Mouse (Mus musculus) bone marrow macrophage, adult 2 months (primary cell): Measurements from ENCODE around the gene Rbm12. TPM values are rescaled to one million over a fixed set of nuclear protein-coding genes. Genes with fewer than 3 reads are reported as not detected.

ENCODE experiments used
- H3K27ac ChIP-seq: 2 replicates; pipeline ENCODE4 v1.5.1; 2012; ENCODE audit warnings: low read depth, low read length; ENCODE audit not compliant: insufficient read depth
- H3K4me1 ChIP-seq: 2 replicates; pipeline ENCODE4 v1.6.1; 2012; ENCODE audit warnings: low read length; ENCODE audit not compliant: control insufficient read depth, insufficient read depth
- H3K4me3 ChIP-seq: 2 replicates; pipeline ENCODE4 v1.5.1; 2012; ENCODE audit warnings: mild to moderate bottlenecking, low read length, moderate library complexity; ENCODE audit not compliant: insufficient read depth
- CTCF ChIP-seq: IDR thresholded peaks from 2 replicates; pipeline ENCODE4 v1.5.1; 2012; ENCODE audit warnings: low read depth, mild to moderate bottlenecking, low read length, moderate library complexity
- POLR2A ChIP-seq: IDR thresholded peaks from 2 replicates; pipeline ENCODE4 v1.6.1; 2012; ENCODE audit warnings: mild to moderate bottlenecking, low read depth, low read length, borderline replicate concordance
- polyA plus RNA-seq: library from polyadenylated mRNA; stranded (reverse); fragments of >200 nt; gene quantifications from 2 replicates; pipeline ENCODE4 v1.2.4, GENCODE M21; 2012; ENCODE audit not compliant: missing spikeins, insufficient read depth, insufficient read length

Rbm12 gene
- polyA plus RNA-seq, 1 experiment: 14.0 TPM

GRCm38 (mm10) chr2:156047929-156048328 is 63.8 kb downstream of the Rbm12 start:
- no peak for TF ChIP-seq POLR2A
- no peak overlapping the region for H3K27ac ChIP-seq
- H3K4me3 ChIP-seq: no peak overlapping the region
- H3K4me1 ChIP-seq: no peaks in the 10 kb centered on the region

- Histone ChIP-seq H3K4me3 (no peak overlapping the region), H3K4me1 (no peaks in the 10 kb centered on the region), H3K27ac (no peak overlapping the region)
- TF ChIP-seq CTCF: no peak
Measured at GRCm38 (mm10) chr2:156042903-156043302, 68.9 kb downstream of the Rbm12 start.

Other genes with a start within 250 kb of the Rbm12 start
- 16.1 and 19.0 TPM in 2 replicates for gene Uqcc1, start 181.7 kb downstream of the Rbm12 start, polyA plus RNA-seq
- not detected in 2 replicates for gene Gm15557, start 171.2 kb downstream of the Rbm12 start, polyA plus RNA-seq
- not detected in 2 replicates for gene Gdf5, start 166.6 kb downstream of the Rbm12 start, polyA plus RNA-seq
- 47.2 and 49.6 TPM in 2 replicates for gene Cep250, start 155.5 kb downstream of the Rbm12 start, polyA plus RNA-seq
- gene 6430550D23Rik, start 104.0 kb downstream of the Rbm12 start, polyA plus RNA-seq: 2.4 and 2.5 TPM in 2 replicates
- 177 and 190 TPM in 2 replicates for gene Ergic3, start 103.9 kb downstream of the Rbm12 start, polyA plus RNA-seq
- not detected in 2 replicates for gene Fer1l4, start 59.0 kb downstream of the Rbm12 start, polyA plus RNA-seq
- 0.32 TPM in 1 of 2 replicates, not detected in the other for gene Spag4, start 46.8 kb downstream of the Rbm12 start, polyA plus RNA-seq
- 36.0 and 40.9 TPM in 2 replicates for gene Cpne1, start within 50 bp of the Rbm12 start, polyA plus RNA-seq
- 9.0 and 12.0 TPM in 2 replicates for gene Gm28036, start 15.1 kb upstream of the Rbm12 start, polyA plus RNA-seq
- 115 and 116 TPM in 2 replicates for gene Romo1, start 32.1 kb upstream of the Rbm12 start, polyA plus RNA-seq
- gene Nfs1, start 32.2 kb upstream of the Rbm12 start, polyA plus RNA-seq: 42.4 and 43.4 TPM in 2 replicates
- 472 and 516 TPM in 2 replicates for gene Rbm39, start 68.3 kb upstream of the Rbm12 start, polyA plus RNA-seq
- gene Phf20, start 84.5 kb upstream of the Rbm12 start, polyA plus RNA-seq: 42.7 and 46.1 TPM in 2 replicates
- gene Cnbd2, start 200.3 kb upstream of the Rbm12 start, polyA plus RNA-seq: 5.6 and 5.9 TPM in 2 replicates
- 71.1 and 77.0 TPM in 2 replicates for gene Scand1, start 200.7 kb upstream of the Rbm12 start, polyA plus RNA-seq